Mouse (Mus musculus): ENCODE results near the gene Hspa1b.

Gene Hspa1b

GRCm38 (mm10) chr17:34953904-34954303 lies 5.1 kb downstream of the Hspa1b start:
- no peak for DNase-seq

GRCm38 (mm10) chr17:34953258-34953657 lies 5.8 kb downstream of the Hspa1b start:
- DNase-seq, result no peak

GRCm38 (mm10) chr17:34952378-34953040 lies 6.5 kb downstream of the Hspa1b start:
- peak; percentile 89 for DNase-seq

GRCm38 (mm10) chr17:34951636-34952377 lies 7.2 kb downstream of the Hspa1b start:
- DNase-seq, result peak; percentile 13

- DNase-seq, result peak; percentile 17
Observed at GRCm38 (mm10) chr17:34950514-34951455, 8.3 kb downstream of the Hspa1b start.

- peak; percentile 32 for DNase-seq
Observed at GRCm38 (mm10) chr17:34949553-34949969, 9.5 kb downstream of the Hspa1b start.

- DNase-seq, result peak; percentile 16
Observed at GRCm38 (mm10) chr17:34948721-34949552, 10.1 kb downstream of the Hspa1b start.

GRCm38 (mm10) chr17:34947606-34948005 lies 11.4 kb downstream of the Hspa1b start:
- DNase-seq, result peak; percentile 58

- no peak for DNase-seq
Observed at GRCm38 (mm10) chr17:34946486-34947140, 12.4 kb downstream of the Hspa1b start.

GRCm38 (mm10) chr17:34944362-34944761 lies 14.7 kb downstream of the Hspa1b start:
- no peak for DNase-seq

GRCm38 (mm10) chr17:34943128-34943815 lies 15.8 kb downstream of the Hspa1b start:
- no peak for DNase-seq

- peak; percentile 67 for DNase-seq
Observed at GRCm38 (mm10) chr17:34941344-34942041, 17.5 kb downstream of the Hspa1b start.

GRCm38 (mm10) chr17:34937960-34938505 lies 21.0 kb downstream of the Hspa1b start:
- no peak for DNase-seq

- no peak for DNase-seq
Observed at GRCm38 (mm10) chr17:34934830-34935229, 24.2 kb downstream of the Hspa1b start.

- DNase-seq, result no peak
Observed at GRCm38 (mm10) chr17:34934031-34934430, 25.0 kb downstream of the Hspa1b start.

- DNase-seq, result no peak
Observed at GRCm38 (mm10) chr17:34932287-34932686, 26.8 kb downstream of the Hspa1b start.

GRCm38 (mm10) chr17:34931735-34932098 lies 27.3 kb downstream of the Hspa1b start:
- no peak for DNase-seq

- peak; percentile 100 for DNase-seq
Observed at GRCm38 (mm10) chr17:34931061-34931734, 27.8 kb downstream of the Hspa1b start, which contains the start of gene Neu1. TSS of gene Neu1 (plus strand) at chr17:34931253.

- no peak for DNase-seq
Observed at GRCm38 (mm10) chr17:34928841-34929240, 30.2 kb downstream of the Hspa1b start.

Measured in embryo, embryonic 11 days (tissue).